Mouse (Mus musculus) right cerebral cortex, postnatal 36 days (tissue): Measurements from ENCODE around the gene Heg1.

Source experiments
- DNase-seq, 2 experiments: peaks; one replicate each; pipeline ENCODE4 v3.0.0; 2022; ENCODE audit warnings: low spot score in 2 of 2, mixed read lengths in 1 of 2

Heg1 gene

GRCm38 (mm10) chr16:33676347-33677312 is 7.5 kb upstream of the Heg1 start:
- DNase-seq = no peak

DNA sequence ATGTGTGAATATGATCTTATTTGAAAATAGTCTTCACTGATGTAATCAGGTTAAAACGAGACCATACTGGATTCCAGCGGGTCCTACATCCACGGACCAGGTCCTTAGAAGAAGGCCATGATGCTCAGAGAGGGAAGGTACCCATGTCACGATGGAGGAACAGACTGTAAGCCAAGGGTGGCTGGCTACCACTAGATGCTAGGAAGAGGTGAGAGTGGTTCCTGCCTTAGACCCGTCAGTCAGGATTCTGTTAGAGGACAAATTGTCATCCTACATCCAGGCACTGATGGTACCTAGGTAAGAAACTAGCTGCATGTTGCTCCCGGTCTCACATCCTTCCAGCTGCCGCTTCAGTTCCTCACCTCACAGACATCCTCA is 6.9 kb upstream of the Heg1 start:
- no peak for DNase-seq

- no peak for DNase-seq
Observed at GRCm38 (mm10) chr16:33677901-33678300, 6.3 kb upstream of the Heg1 start.

GRCm38 (mm10) chr16:33680271-33680670 is 3.9 kb upstream of the Heg1 start:
- DNase-seq = no peak

DNA sequence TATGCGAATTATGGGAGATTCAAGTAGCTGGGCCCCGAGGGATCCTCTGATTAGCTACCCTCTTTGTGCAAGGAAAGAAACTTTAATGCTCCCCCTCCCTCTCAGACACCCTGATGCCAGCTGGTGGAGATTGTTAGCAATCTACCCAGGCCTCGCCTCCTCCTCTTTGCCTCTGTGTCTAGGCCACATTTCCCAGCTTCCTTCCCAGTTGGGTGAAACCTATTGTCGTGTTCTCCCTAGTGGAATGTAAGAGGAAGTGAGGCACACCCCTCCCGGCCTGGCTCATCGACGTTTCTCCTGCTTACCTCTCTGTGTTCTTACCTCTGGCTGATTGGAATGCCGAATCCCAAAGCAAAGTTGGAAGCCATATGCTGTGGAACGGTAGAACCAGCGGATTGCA is 3.4 kb upstream of the Heg1 start:
- DNase-seq = no peak

DNA sequence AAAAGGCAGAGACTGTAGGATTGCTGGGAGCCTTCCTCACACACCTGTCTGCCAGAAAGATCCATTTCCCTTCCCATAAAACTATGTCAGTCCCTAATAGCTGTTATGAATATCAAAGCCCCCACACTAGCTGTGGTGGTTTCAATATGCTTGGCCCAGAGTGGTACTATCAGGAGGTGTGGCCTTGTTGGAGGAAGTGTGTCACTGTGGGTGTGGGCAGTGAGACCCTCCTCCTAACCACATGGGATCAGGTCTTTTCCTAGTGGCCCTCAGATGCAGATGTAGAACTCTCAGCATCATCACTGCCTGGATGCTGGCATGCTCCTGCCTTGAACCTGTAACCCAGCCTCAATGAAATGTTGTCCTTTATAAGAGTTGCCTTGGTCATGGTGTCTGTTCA is 2.5 kb upstream of the Heg1 start:
- DNase-seq = no peak

DNA sequence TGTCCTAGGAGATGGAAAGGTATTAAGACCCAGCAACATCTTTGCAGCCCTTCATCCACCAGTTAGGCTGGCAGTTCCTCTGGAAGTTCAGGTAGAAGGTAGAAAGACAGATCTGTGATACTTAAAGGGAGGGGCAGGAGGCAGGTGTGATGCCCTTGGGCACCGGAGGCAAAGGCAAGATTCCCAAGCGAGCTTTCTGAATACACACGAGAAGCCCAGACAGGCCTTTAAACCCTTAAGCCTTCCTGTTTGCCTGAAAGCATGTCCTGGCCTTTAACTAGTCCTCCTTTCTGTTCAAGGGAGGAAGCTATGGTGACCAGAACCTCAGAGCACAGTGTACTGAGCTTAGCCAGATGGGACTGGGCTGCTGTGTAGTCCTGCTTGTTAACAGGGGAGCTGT is 1.5 kb upstream of the Heg1 start:
- no peak for DNase-seq

GRCm38 (mm10) chr16:33683206-33684161 is 686 bp upstream of the Heg1 start:
- no peak for DNase-seq

GRCm38 (mm10) chr16:33684703-33685701 is 832 bp downstream of the Heg1 start:
- DNase-seq = no peak

DNA sequence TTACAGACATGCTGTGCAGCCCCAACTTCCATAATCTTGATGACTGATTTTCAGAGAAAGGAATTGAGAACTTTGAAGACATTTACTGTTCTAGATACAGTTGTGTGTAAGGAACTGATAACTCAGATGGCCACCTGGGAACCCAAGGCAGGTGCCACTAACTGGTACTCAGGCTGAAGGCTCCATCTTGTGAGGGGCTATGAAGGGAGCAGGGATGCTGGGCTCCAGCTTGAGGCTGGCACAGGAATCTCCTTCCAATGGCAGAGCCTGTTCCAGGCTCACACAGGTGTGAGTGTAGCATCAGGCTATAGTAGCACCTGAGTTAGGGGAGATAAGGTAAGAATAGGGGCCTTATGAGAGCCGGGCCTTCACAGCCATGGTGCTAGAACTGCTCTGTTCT is 1.9 kb downstream of the Heg1 start:
- no peak for DNase-seq

DNA sequence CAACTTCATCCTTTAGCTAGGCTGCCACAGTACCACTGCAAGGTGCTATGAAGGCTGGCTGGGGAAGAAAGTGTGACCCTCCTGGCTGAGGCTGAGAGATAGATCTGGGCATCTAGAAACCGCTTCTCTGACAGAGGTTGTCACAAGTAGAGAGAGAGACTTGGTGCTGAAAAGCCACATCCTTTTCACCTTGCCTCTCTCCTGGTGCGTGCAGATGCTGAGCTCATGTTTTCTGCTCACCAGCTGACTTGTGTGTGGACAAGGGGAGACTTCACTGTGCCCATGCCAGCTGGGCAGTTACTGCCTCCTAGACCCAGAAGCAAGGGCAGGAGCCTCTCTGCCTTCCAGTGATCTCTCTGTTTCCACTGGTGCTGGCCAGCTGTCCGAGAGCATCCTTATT is 3.6 kb downstream of the Heg1 start:
- DNase-seq = no peak

GRCm38 (mm10) chr16:33690975-33691747 is 7.0 kb downstream of the Heg1 start:
- no peak for DNase-seq

DNA sequence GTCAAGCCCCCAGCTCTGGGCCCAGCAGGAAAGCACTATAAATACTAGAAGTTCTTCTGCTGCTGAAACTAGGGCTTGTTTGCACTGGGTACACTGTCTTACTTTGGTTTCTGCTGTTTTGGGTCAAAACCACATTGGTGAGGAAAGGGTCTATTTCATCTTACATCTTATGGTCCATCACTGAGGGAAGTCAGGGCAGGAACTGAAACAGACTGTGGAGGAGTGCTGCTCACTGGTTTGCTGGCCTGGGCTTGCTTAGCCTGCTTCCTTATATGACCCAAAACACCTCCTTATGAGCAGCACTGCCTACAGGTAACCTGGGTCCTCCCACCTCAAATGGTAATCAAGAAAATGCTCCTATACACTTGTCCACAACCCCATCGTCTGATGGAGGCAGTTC is 9.4 kb downstream of the Heg1 start:
- DNase-seq = no peak

DNA sequence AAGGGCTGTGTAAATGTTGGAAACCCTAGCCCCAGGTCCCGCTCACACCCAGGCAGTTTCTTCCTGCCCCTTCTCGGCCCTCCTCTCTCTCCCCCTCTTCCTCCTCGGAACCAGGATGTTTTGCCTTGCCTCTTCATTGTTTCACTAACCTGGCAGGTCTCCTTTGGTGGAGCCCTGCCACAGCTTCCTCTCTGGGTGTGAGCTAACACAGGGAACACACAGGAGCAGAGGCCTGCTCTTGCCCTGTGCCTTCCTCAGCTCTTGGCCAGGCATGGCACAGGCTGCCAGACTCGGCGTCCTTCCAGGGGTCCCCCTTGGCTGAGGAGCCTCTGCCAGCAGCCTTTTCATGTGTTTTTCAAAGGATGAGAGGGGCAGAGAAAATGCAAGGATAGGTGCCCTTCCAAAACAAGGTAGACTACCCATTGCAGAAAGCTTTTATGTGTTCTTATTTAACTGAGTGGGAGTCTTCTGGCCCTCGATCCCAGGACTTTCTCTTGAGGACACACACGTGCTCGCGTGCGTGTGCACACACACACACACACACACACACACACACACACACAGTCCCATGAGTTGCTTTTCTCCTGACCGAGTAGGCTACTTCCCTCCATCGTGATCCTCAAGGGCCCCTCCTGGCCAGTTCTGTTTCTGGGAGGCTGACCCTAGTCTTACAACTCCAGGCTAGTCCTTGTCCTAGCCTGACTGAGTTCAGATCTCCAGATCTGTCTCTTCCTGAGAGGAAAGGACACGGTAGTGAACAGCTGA is 12.8 kb downstream of the Heg1 start:
- no peak for DNase-seq

GRCm38 (mm10) chr16:33697576-33698276 is 13.6 kb downstream of the Heg1 start:
- DNase-seq = no peak

DNA sequence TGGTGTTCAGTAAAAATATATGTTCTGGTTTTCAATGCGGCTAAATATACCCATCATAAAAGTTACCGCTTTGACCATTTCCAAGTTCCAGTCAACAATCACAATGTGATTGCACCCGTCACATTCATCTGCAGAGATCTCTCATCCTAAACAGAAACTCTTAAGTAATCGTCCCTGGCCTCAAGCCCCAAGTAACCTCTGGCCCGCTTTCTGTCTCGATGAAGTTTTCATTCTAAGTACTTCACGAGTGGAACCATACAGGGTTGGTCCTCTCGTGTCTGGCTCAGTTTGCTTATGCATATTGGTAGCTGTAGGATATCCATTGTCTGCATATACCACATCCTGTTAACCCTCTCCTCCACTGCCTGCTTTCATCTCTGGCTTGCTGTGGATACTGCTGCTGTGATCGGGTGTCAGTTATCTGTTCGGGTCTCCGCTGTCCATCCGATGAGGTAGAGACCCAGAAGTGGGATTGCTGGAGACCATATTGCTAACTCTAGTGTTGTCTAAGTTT is 14.2 kb downstream of the Heg1 start:
- DNase-seq = no peak

- no peak for DNase-seq
Observed at GRCm38 (mm10) chr16:33700584-33700983, 16.4 kb downstream of the Heg1 start.

GRCm38 (mm10) chr16:33701872-33702271 is 17.7 kb downstream of the Heg1 start:
- DNase-seq = no peak

- DNase-seq = no peak
Observed at GRCm38 (mm10) chr16:33704289-33704688, 20.1 kb downstream of the Heg1 start.
